Mouse (Mus musculus) kidney, postnatal 0 days (tissue): Measurements from ENCODE around the gene Tead2. TPM values are rescaled to one million over a fixed set of nuclear protein-coding genes. Genes with fewer than 3 reads are reported as not detected.
A peak's percentile ranks its signal among the peaks of the same experiment; 100 is the strongest.

Experiments
- ATAC-seq: fragments of 200-750 bp; cut with Nextera tagmentation; replicated peaks from 2 replicates; pipeline ENCODE4 v1.8.0; 2017; ENCODE audit warnings: low read depth, moderate number of reproducible peaks, moderate TSS enrichment, moderate library complexity; ENCODE audit not compliant: low FRiP score
- DNase-seq: peaks from one replicate; pipeline ENCODE4 v3.0.0-alpha.2; 2016; ENCODE audit warnings: low spot score
- H3K27ac ChIP-seq: fragments of 300-500 bp; sonication (generic); 2 replicates; pipeline ENCODE4 v1.5.1; 2014; ENCODE audit warnings: mild to moderate bottlenecking
- H3K27me3 ChIP-seq: fragments of 300-500 bp; sonication (generic); 2 replicates; pipeline ENCODE4 v1.6.1; 2014; ENCODE audit warnings: low read length, mixed read lengths; ENCODE audit not compliant: insufficient read depth
- H3K36me3 ChIP-seq: fragments of 300-500 bp; sonication (generic); 2 replicates; pipeline ENCODE4 v1.6.1; 2014; ENCODE audit warnings: low read length, mixed read lengths; ENCODE audit not compliant: insufficient read depth
- H3K4me1 ChIP-seq: fragments of 300-500 bp; sonication (generic); replicated peaks from 2 replicates; pipeline ENCODE4 v1.6.1; 2014; ENCODE audit warnings: antibody characterized with exemption, low read length, mixed read lengths; ENCODE audit not compliant: insufficient read depth
- H3K4me2 ChIP-seq: fragments of 300-500 bp; sonication (generic); 2 replicates; pipeline ENCODE4 v1.6.1; 2014; ENCODE audit warnings: mild to moderate bottlenecking, low read length, moderate library complexity, mixed read lengths
- H3K4me3 ChIP-seq: fragments of 300-500 bp; sonication (generic); replicated peaks from 2 replicates; pipeline ENCODE4 v1.5.1; 2014; ENCODE audit warnings: low read depth, low read length
- H3K9ac ChIP-seq: fragments of 300-500 bp; sonication (generic); 2 replicates; pipeline ENCODE4 v1.6.1; 2014; ENCODE audit warnings: low read depth, low read length
- H3K9me3 ChIP-seq: fragments of 300-500 bp; sonication (generic); replicated peaks from 2 replicates; pipeline ENCODE4 v1.6.1; 2016; ENCODE audit warnings: low read length, inconsistent platforms, mixed read lengths
- CTCF ChIP-seq: IDR thresholded peaks from 2 replicates; pipeline ENCODE4 v1.5.1; 2016; ENCODE audit warnings: antibody characterized with exemption, low read depth, mild to moderate bottlenecking, moderate library complexity
- WGBS: fragments of 180-500 bp; shearing (Covaris S2); extraction: QIAGEN DNeasy Blood & Tissue Kit; methylation state at CpG from one replicate; pipeline ENCODE4 v1.1.7; 2014; 5-methylcytosine and 5-hydroxymethylcytosine counted together
- polyA plus RNA-seq: library from polyadenylated mRNA; unstranded; fragments of >200 nt; fragmentation: Nextera tagmentation; extraction: Ambion mirVana; gene quantifications from 2 replicates; pipeline ENCODE4 v1.2.1, GENCODE M21; 2015

Tead2 gene
- polyA plus RNA-seq, 1 experiment from 2014 or later, result 94.3 TPM

- no peak within 1 kb of the TSS for H3K27ac ChIP-seq
- DNase-seq (no peak), ATAC-seq (no peak)
- no peaks in the 10 kb centered on the region for H3K36me3 ChIP-seq
- no peak within 1 kb of the TSS for H3K4me2 ChIP-seq
- peaks cover 83% of the 10 kb centered on the region for H3K27me3 ChIP-seq
- no peak within 1 kb of the TSS for H3K9ac ChIP-seq
- H3K4me3 ChIP-seq, result no peak within 1 kb of the TSS
- no peaks in the 10 kb centered on the region for H3K9me3 ChIP-seq
- TF ChIP-seq CTCF, result no peak
- peaks cover 5% of the 10 kb centered on the region; the same call in 1 of the 2 replicates for H3K4me1 ChIP-seq
- WGBS, result 27% methylated on average over 7 of the region's 7 CpGs
Measured at GRCm38 (mm10) chr7:45179469-45179868, 36.1 kb upstream of the Tead2 start, which contains the start of gene Gfy. Gene Gfy (minus strand): TSS chr7:45179569.

GRCm38 (mm10) chr7:45180896-45181477 is 34.6 kb upstream of the Tead2 start, which contains the start of gene Pth2:
Gene Pth2 (plus strand): TSS chr7:45180995.
- no peak within 1 kb of the TSS for H3K27ac ChIP-seq
- peaks cover 78% of the 10 kb centered on the region for H3K27me3 ChIP-seq
- DNase-seq (no peak), ATAC-seq (no peak)
- WGBS, result 10% methylated on average over 18 of the region's 20 CpGs
- no peak within 1 kb of the TSS; the same call in 1 of the 2 replicates for H3K4me2 ChIP-seq
- no peaks in the 10 kb centered on the region for H3K36me3 ChIP-seq
- no peaks in the 10 kb centered on the region for H3K9me3 ChIP-seq
- no peak for TF ChIP-seq CTCF
- H3K4me3 ChIP-seq, result 0 out of 2 replicates have a peak within 1 kb of the TSS, but pooled peaks have one; percentile 10
- H3K9ac ChIP-seq, result no peak within 1 kb of the TSS
- H3K4me1 ChIP-seq, result peaks cover 5% of the 10 kb centered on the region; the same call in 1 of the 2 replicates

DNA sequence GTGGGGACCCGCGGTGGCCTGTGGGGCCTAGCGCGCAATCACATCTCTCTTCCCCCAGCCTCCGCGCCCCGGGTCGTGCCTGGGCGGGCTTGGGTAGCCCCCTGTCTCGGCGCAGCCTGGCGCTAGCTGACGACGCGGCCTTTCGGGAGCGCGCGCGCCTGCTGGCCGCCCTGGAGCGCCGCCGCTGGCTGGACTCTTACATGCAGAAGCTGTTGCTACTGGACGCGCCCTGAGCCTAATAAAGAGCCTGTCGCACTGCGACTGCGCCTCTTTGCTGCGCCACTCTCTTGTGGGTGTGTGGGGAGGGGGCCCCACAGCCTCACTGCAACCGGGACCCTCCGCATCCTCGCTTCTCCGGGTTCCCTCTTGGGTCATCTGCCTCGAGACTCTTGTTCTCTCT is 34.0 kb upstream of the Tead2 start:
- Histone ChIP-seq H3K9ac (no peak overlapping the region), H3K36me3 (no peaks in the 10 kb centered on the region), H3K4me3 (0 out of 2 replicates have a peak overlapping the region, but pooled peaks have one; percentile 10), H3K27ac (no peak overlapping the region), H3K27me3 (peaks cover 75% of the 10 kb centered on the region), H3K4me1 (peaks cover 5% of the 10 kb centered on the region; the same call in 1 of the 2 replicates), H3K9me3 (no peaks in the 10 kb centered on the region), H3K4me2 (no peak overlapping the region; the same call in 1 of the 2 replicates)
- 4% methylated on average over 33 of the region's 35 CpGs for WGBS
- TF ChIP-seq CTCF, result no peak
- DNase-seq (no peak), ATAC-seq (0 out of 2 replicates have a peak, but pooled peaks have one; percentile 3)

DNA sequence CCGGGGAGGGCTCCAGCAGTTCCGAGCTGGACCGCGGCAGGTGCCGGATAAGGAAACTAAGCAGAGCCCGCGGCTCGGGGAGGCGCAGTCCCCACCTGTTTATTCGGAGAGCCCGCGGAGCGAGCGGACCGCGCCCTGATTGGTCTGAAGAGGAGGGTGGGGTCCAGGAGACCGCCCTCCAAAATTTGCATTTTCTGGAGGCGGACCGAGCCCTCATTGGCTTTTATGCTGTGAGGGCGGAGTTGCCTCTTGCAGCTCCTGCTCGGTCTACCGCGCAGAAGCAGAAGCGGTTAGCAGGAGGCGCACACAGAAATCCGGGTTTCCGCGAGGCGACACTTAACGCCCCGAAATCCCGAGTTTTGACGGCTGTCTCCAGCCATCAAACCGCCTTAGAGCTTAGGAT is 33.4 kb upstream of the Tead2 start:
- DNase-seq, result peak; percentile 94
- Histone ChIP-seq H3K27me3 (peaks cover 71% of the 10 kb centered on the region), H3K27ac (no peak overlapping the region), H3K9me3 (no peaks in the 10 kb centered on the region), H3K4me1 (peaks cover 5% of the 10 kb centered on the region; the same call in 1 of the 2 replicates), H3K4me3 (0 out of 2 replicates have a peak overlapping the region, but pooled peaks have one; percentile 13), H3K9ac (no peak overlapping the region), H3K4me2 (peak overlapping the region; percentile 52), H3K36me3 (no peaks in the 10 kb centered on the region)
- WGBS, result under 1% methylated on average over 33 of the region's 34 CpGs
- TF ChIP-seq CTCF, result no peak
- peak; percentile 81 for ATAC-seq

DNA sequence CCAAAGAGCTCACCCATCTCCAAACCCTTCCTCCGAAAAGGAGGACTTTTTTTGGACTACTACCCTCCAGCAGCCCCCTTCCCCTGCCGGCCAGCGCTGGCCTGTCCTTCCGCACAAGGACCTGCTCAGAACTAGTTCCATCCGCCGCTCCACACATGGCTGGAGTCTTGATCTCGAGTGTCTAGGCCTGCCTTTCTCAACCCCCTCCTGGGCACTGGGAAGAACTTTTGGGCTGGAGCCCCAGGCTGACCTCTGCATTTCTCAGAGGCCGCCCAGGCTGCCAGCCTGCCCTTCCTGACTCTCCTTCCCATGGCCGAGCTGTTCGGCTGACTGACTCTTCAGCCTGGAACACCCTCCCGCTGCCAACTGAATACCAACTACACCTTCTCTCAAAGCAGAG is 32.9 kb upstream of the Tead2 start:
- H3K27ac ChIP-seq, result no peak overlapping the region
- H3K9ac ChIP-seq, result 0 out of 2 replicates have a peak overlapping the region, but pooled peaks have one; percentile 20
- no peaks in the 10 kb centered on the region for H3K9me3 ChIP-seq
- H3K4me3 ChIP-seq, result 0 out of 2 replicates have a peak overlapping the region, but pooled peaks have one; percentile 13
- DNase-seq, result no peak
- peak overlapping the region; percentile 52 for H3K4me2 ChIP-seq
- ATAC-seq, result peak; percentile 47; the same call in 1 of the 2 replicates
- WGBS, result 6% methylated on average over 11 of the region's 11 CpGs
- H3K27me3 ChIP-seq, result peaks cover 67% of the 10 kb centered on the region
- TF ChIP-seq CTCF, result no peak
- no peaks in the 10 kb centered on the region for H3K36me3 ChIP-seq
- H3K4me1 ChIP-seq, result peaks cover 5% of the 10 kb centered on the region; the same call in 1 of the 2 replicates

GRCm38 (mm10) chr7:45183672-45184071 is 31.9 kb upstream of the Tead2 start:
- 74% methylated on average over 7 of the region's 7 CpGs for WGBS
- Histone ChIP-seq H3K9me3 (no peaks in the 10 kb centered on the region), H3K4me1 (peaks cover 5% of the 10 kb centered on the region; the same call in 1 of the 2 replicates), H3K27me3 (peaks cover 56% of the 10 kb centered on the region), H3K4me3 (no peak overlapping the region), H3K36me3 (no peaks in the 10 kb centered on the region), H3K9ac (no peak overlapping the region), H3K4me2 (no peak overlapping the region), H3K27ac (no peak overlapping the region)
- no peak for TF ChIP-seq CTCF
- DNase-seq (no peak), ATAC-seq (no peak)
